Mouse (Mus musculus): ENCODE measurements at regions not wholly inside any gene's neighbourhood (a gene's known extent, or its start where the extent isn't known, plus 50 kb on each side); places are given as distances from the start of the nearest gene placed in this dataset.
A peak's percentile ranks its signal among the peaks of the same experiment; 100 is the strongest.
"Not testable (repeated sequence)": the region's sequence is repeated elsewhere in the genome, so short reads cannot be mapped to it uniquely, and the experiment has no call there.

DNA sequence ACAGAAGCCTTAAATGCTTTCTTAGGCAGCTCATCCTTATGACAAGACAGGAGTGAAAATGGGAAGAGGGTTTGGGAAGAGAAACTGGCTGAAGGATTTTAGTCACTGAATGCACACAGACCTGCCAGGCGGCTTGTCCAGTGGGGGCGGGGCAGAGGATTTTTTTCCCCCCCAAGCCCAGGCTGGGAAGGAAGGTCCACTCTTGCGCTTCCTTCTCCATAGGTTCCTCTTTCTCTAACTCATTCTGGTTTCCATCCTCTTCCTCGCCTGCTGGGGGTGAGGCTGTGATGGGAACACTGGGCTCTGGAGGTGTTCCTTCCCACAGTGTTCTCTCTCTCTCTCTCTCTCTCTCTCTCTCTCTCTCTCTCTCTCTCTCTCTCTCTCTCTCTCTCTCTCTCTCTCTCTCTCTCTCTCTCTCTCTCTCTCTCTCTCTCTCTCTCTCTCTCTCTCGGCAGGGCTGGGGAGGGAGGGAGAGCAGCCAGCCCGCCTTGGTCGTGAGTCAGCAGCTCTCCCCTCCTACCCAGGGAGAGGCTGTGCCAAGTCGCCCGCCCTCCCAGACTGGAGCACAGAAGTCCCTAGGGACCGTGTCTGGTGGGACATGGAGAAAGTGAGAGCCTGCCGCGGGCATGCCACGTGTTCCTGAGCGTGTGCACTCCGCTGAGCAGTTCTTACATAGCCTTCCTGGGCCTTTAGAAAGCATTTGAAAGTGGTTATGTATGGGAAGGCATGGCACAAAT lies 150.0 kb downstream of the Kcnrg start:
- H3K36me3 ChIP-seq (ENCODE audit: inconsistent target), result no peaks in the 10 kb centered on the region
- no peaks in the 10 kb centered on the region for H3K79me2 ChIP-seq (ENCODE audit: inconsistent target)
- H3K4me3 ChIP-seq (ENCODE audit: inconsistent target), result peak overlapping the region; percentile 8; the same call in 1 of the 2 replicates
- WGBS (ENCODE audit: missing documents), result 0% methylated on average over 10 of the region's 15 CpGs
- H3K27ac ChIP-seq, result peak overlapping the region; percentile 33; the same call in 1 of the 2 replicates

DNA sequence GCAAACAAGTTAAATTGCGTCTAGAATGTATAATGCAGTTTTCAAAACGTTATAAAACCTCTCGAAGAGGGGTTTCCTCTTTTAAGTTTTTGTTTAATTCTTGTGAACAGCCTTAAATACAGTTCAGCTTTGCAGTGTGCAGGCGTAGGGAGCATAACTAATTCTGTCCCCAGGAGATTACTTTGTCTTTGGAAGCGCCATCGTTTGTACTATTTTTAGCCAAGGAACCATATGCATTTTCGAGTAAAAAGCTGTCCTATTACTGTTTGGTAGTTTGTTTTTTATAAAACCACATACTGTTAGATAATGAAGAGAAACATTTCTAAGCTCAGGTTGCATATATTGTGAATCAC lies 150.5 kb downstream of the Kcnrg start:
- no peaks in the 10 kb centered on the region for H3K36me3 ChIP-seq (ENCODE audit: inconsistent target)
- WGBS (ENCODE audit: missing documents), result 32% methylated on average over 7 of the region's 7 CpGs
- H3K4me3 ChIP-seq (ENCODE audit: inconsistent target), result peak overlapping the region; percentile 8; the same call in 1 of the 2 replicates
- H3K27ac ChIP-seq, result peak overlapping the region; percentile 33; the same call in 1 of the 2 replicates
- no peaks in the 10 kb centered on the region for H3K79me2 ChIP-seq (ENCODE audit: inconsistent target)

DNA sequence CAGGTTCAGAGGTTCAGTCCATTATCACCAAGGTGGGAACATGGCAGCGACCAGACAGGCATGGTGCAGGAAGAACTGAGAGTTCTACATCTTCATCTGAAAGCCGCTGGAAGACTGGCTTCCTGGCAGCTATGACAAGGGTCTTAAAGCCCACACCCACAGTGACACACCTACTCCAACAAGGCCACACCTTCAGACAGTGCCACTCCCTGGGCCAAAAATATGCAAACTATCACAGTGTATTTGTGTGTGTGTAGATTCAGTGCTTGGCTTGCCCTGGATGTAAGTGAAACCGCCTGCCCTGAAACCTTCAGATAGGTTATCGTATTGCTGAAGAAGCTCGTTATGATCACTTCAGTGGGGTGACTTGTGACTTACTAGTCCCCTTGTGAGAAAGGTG lies 151.3 kb downstream of the Kcnrg start:
- H3K27ac ChIP-seq, result no peak overlapping the region
- no peak overlapping the region for H3K4me3 ChIP-seq (ENCODE audit: inconsistent target)
- 100% methylated on average over 4 of the region's 5 CpGs for WGBS (ENCODE audit: missing documents)
- no peaks in the 10 kb centered on the region for H3K79me2 ChIP-seq (ENCODE audit: inconsistent target)
- H3K36me3 ChIP-seq (ENCODE audit: inconsistent target), result no peaks in the 10 kb centered on the region

DNA sequence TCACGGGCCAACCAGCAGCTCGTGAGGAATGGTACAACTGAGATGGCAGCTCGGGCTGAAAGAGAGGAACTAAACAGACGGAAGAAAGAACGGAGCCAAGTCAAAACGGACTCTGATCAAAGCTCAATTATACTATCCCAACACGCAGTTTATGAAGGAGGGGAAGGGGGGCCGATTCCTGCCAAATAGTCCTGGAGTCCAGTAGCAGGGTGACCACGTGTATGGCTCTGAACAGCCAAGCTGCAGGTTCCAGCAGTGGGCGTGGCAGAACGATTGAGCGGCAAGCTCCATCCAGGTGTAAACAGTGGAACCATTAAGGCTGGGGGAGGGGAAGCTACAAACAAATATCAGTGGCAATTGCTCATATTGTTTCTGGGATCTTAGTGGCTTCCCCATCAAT lies 152.9 kb downstream of the Kcnrg start:
- not testable (repeated sequence) for H3K27ac ChIP-seq; H3K4me3 ChIP-seq (ENCODE audit: inconsistent target); H3K36me3 ChIP-seq (ENCODE audit: inconsistent target); H3K79me2 ChIP-seq (ENCODE audit: inconsistent target)
- WGBS (ENCODE audit: missing documents), result 96% methylated on average over 12 of the region's 12 CpGs

DNA sequence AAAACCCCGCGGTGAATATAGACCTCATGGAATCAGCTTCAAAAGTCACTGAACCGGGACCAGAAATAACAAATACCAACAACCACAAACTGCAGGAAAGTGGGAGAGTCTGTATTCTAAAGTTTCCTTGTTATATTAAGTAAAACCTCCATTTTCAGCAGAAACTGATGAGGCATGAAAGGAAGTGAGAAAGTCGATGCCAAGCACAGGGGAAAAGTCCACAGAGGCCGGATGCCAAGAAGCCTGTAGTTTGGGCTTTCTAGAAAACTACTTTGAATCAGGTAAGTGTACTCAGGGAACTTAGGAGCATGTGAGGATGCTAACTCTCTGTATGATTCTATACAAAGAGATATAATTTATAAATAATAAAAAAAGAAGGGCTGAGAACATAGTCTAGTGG lies 154.8 kb downstream of the Kcnrg start:
- Histone ChIP-seq H3K27ac (no peak overlapping the region), H3K4me3 (ENCODE audit: inconsistent target) (no peak overlapping the region), H3K36me3 (ENCODE audit: inconsistent target) (no peaks in the 10 kb centered on the region), H3K79me2 (ENCODE audit: inconsistent target) (no peaks in the 10 kb centered on the region)
- 83% methylated on average over 5 of the region's 5 CpGs for WGBS (ENCODE audit: missing documents)

DNA sequence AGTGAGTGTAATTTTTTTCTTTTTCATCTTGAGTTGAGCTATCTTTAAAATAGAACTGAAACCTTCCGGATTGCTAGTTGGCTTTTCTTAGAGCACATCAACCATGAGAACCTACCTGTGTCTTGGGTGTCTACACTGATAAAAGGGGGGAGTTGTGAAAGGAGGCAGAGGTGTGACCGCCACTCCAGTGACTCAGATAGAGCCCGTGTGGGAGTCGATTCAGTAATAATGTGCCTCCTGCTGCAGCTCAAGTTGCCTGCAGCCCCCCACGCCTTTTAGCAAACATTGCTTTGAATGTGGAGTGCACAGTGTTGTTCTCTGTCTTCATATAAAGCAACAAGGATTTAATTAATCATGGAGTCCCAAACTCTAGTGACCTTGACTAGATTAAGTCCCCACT lies 162.6 kb downstream of the Kcnrg start:
- WGBS (ENCODE audit: missing documents), result 79% methylated on average over 5 of the region's 5 CpGs
- H3K36me3 ChIP-seq (ENCODE audit: inconsistent target), result no peaks in the 10 kb centered on the region
- no peak overlapping the region for H3K4me3 ChIP-seq (ENCODE audit: inconsistent target)
- no peak overlapping the region for H3K27ac ChIP-seq
- H3K79me2 ChIP-seq (ENCODE audit: inconsistent target), result no peaks in the 10 kb centered on the region

DNA sequence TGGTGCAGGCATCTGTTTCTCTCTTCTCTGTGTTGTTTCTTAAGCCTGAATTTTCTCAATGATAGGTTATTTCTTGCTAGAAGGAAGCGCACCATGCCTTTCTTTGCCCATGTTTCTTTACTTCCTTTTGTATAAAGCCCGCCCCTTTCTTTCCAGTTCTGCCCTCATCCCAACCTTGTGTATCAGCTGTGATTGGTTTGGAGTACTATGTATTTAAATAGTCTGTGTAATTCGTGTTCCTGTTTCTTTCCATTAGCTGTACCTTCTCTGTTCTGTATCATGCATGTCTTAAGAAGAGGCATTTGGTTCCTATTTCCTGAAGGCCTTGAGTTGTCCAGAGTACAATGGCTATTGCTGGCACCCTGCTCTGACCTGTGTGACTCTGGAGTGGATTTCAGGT lies 166.9 kb downstream of the Kcnrg start:
- WGBS (ENCODE audit: missing documents), result 55% methylated on average over 3 of the region's 3 CpGs
- H3K4me3 ChIP-seq (ENCODE audit: inconsistent target), result no peak overlapping the region
- no peaks in the 10 kb centered on the region for H3K79me2 ChIP-seq (ENCODE audit: inconsistent target)
- peak overlapping the region; percentile 40 for H3K27ac ChIP-seq
- no peaks in the 10 kb centered on the region for H3K36me3 ChIP-seq (ENCODE audit: inconsistent target)

DNA sequence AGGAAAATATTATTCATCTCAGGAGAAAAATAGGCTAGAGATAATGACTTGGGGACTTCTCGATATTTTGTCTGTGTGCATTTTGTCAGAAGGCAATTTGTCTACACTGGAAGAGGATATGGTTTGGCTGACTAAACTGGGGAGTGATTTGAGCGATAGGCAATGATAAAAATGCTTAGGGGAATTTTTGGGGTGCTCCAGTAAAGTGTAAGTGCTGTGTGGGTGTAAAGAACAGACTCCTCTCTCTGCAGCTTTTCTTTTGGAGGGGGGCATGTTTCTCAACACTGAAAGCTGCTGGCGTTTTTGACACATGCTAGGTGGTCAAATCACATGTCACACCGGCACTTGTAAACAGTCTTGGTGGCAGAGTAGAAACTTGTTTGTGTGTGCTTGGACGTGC lies 171.4 kb downstream of the Kcnrg start:
- Histone ChIP-seq H3K27ac (no peak overlapping the region), H3K79me2 (ENCODE audit: inconsistent target) (no peaks in the 10 kb centered on the region), H3K4me3 (ENCODE audit: inconsistent target) (no peak overlapping the region), H3K36me3 (ENCODE audit: inconsistent target) (no peaks in the 10 kb centered on the region)
- WGBS (ENCODE audit: missing documents), result 88% methylated on average over 5 of the region's 5 CpGs

DNA sequence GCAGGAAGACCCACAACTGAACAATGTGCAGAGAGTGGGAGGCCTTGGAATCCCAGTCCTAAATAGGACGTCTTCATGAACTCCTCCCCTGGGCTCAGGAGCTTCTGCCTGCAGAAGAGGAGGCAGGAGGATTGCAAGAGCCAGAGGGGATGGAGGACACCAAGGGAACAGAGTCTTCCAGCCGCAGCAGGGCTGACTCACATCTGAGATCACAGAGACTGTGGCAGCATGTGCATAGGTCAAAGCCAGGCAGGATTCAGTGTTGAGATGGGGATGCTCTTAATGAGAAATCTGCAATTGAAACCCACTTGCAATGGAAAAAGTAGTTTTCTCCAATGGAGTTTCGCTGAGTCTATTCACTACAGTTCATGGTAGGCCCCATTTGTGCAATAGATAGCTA lies 175.9 kb downstream of the Kcnrg start:
- H3K27ac ChIP-seq, result no peak overlapping the region
- WGBS (ENCODE audit: missing documents), result 95% methylated on average over 2 of the region's 3 CpGs
- no peaks in the 10 kb centered on the region for H3K79me2 ChIP-seq (ENCODE audit: inconsistent target)
- no peak overlapping the region for H3K4me3 ChIP-seq (ENCODE audit: inconsistent target)
- H3K36me3 ChIP-seq (ENCODE audit: inconsistent target), result no peaks in the 10 kb centered on the region

DNA sequence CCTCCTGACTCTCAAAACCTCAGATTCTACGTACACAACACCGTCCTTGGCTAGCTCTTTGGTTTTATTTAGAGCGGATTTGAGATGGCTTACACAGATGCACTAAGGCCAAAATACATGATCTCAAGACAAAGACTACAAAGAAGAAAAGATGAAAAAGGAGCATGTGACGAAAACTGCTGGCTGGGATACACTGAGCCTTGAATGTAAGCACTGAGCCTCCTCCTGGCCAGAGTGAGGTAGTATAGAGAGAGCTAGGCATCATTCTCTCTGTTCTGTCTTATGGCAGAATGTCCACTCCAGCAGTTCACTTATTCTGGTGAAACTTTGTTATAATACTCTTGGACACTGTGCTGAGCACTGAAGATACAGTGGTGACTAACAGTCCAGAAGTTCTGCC lies 177.4 kb downstream of the Kcnrg start:
- Histone ChIP-seq H3K27ac (no peak overlapping the region), H3K79me2 (ENCODE audit: inconsistent target) (no peaks in the 10 kb centered on the region), H3K36me3 (ENCODE audit: inconsistent target) (no peaks in the 10 kb centered on the region), H3K4me3 (ENCODE audit: inconsistent target) (no peak overlapping the region)
- WGBS (ENCODE audit: missing documents), result 100% methylated on average over 4 of the region's 4 CpGs

DNA sequence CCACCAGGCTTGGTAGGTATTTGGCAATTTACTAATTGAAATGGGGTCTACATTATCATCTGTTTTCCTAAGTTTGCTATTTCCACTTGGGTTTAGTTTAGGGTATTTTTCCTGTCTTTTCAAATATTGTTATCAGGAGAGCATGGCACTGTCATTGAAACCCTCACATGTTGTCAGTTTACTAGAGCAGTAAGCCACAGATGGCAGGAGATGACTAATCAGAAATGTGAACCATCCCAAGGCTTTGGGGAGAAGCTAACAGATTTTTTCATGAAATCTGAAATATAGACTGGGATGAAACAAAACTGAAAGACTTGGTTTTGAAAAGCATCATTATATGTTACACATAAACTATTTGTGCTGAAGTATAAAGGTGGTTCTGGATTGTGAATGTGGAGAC lies 178.8 kb downstream of the Kcnrg start:
- no peak overlapping the region for H3K27ac ChIP-seq
- H3K4me3 ChIP-seq (ENCODE audit: inconsistent target), result no peak overlapping the region
- H3K79me2 ChIP-seq (ENCODE audit: inconsistent target), result no peaks in the 10 kb centered on the region
- no peaks in the 10 kb centered on the region for H3K36me3 ChIP-seq (ENCODE audit: inconsistent target)

DNA sequence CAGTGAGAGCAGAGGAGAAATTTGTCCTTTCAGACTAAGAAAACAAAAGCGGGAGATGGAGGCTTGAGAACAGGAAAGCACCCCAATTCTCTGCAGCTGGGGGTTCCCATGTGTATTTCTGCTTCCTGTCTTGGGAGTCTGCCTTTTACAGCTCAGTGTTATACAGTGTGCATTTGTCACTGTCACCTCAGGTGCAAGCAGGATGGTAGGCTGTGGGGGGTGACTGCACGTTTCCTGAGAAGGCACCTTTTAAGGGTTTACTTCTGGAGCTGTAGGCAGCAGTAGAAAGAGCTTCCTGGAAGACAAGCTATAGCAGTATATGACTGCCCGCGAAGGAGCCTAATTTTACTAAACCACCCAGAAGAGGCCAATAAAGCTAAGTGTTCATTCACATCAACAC lies 180.5 kb downstream of the Kcnrg start:
- Histone ChIP-seq H3K27ac (no peak overlapping the region), H3K36me3 (ENCODE audit: inconsistent target) (no peaks in the 10 kb centered on the region), H3K4me3 (ENCODE audit: inconsistent target) (no peak overlapping the region), H3K79me2 (ENCODE audit: inconsistent target) (no peaks in the 10 kb centered on the region)
- WGBS (ENCODE audit: missing documents), result 75% methylated on average over 4 of the region's 4 CpGs

DNA sequence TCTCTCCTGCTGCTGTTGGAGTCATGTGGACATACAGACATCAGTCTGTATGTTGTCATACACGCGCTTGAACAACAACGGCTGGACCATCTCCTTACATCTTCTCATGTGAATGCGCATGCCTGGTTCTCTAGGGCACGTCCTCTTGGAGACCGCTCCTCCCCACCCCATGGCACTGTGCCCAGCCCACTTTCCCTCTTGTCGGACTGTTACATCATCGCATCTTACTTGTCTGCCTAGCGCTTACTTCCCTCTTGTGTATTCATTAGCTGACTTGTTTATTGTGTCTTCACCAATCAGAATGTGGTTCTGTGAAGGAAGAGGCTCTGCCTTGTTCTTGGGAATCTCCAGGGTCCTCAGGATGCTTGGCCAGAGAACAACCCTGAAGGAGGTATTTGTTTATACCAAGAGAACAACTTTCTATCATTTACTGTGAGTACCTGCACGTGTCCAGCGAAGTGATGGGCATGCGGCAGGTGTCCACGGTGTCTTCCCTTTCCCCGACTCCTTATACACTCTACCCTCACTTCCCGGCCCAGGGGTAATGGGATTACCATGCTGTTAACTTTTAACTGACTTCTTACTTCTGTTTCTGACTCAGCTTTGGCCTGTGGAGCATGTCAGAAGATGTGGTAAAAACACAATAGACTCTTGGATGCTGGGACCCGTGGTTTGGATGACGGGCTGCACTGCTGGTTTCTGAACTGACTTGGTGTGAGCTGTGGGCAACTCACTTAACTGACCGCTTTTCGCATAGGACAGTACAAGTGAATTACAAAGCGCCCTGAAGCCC lies 181.9 kb downstream of the Kcnrg start:
- H3K27ac ChIP-seq, result no peak overlapping the region
- H3K4me3 ChIP-seq (ENCODE audit: inconsistent target), result no peak overlapping the region
- no peaks in the 10 kb centered on the region for H3K36me3 ChIP-seq (ENCODE audit: inconsistent target)
- 69% methylated on average over 20 of the region's 20 CpGs for WGBS (ENCODE audit: missing documents)
- H3K79me2 ChIP-seq (ENCODE audit: inconsistent target), result no peaks in the 10 kb centered on the region

DNA sequence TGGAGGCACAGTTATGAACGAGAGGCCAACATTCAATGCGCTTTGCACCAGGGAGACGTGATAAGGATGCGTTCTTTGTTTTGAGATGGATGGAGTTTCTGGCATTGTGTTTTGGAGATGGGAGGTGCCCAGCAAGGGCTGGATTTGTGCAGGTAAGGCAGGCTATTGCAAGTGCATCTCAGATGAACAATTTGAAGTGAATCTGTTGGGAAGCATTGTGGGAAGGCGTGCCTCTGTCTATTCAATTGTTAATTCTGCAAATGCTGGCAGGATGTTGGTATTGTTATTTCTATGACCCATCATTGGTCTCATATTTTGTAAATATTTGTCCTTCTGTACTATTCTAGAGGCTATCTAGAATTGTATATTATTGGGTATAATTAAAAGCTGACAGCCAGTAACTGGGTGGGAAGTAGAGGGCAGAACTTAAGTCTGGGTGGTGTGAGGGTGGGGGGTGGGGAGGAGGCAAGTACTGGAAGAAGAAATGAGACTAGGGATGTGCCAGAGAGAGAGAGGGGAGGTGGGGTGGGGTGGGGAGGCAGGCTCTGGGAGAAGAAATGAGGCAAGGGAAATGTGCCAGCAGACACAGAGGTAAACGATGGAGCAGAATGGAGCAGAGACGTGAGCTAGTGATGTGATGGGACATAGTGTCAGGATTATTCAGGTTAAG lies 188.9 kb downstream of the Kcnrg start:
- Histone ChIP-seq H3K4me3 (ENCODE audit: inconsistent target) (no peak overlapping the region), H3K79me2 (ENCODE audit: inconsistent target) (no peaks in the 10 kb centered on the region), H3K27ac (no peak overlapping the region), H3K36me3 (ENCODE audit: inconsistent target) (no peaks in the 10 kb centered on the region)
- WGBS (ENCODE audit: missing documents), result 96% methylated on average over 6 of the region's 7 CpGs

DNA sequence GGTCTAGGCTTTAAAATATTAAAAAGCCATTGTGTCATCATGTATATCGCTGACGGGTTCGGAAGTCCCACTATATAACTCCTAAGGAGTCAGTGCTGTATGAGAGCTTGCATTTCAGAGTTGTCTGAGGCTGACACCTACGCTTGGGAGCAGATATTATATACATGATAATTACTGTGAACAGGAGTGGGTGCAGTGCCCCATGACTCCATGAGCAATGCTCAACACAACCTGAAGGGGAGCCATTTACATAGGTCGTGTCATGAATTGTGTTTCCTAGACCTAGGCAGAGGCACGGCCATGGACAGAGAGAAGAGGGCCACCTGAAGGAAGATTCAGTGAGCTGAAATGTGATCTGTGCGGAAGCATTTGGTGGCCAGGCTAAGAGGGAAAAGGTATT lies 189.4 kb downstream of the Kcnrg start:
- H3K36me3 ChIP-seq (ENCODE audit: inconsistent target), result no peaks in the 10 kb centered on the region
- WGBS (ENCODE audit: missing documents), result 92% methylated on average over 7 of the region's 7 CpGs
- no peak overlapping the region for H3K27ac ChIP-seq
- no peak overlapping the region for H3K4me3 ChIP-seq (ENCODE audit: inconsistent target)
- H3K79me2 ChIP-seq (ENCODE audit: inconsistent target), result no peaks in the 10 kb centered on the region
